Comparison of ENCODE assay signal across 13 mouse cellular contexts in genomic region chr15:99847207-99847881, GRCm38 (mm10). TPM values are rescaled to one million over a fixed set of nuclear protein-coding genes. Genes with fewer than 3 reads are reported as not detected.
A peak's percentile ranks its signal among the peaks of the same experiment; 100 is the strongest.
DNase-seq lines count a peak whose midpoint lies in the region; ATAC-seq lines count a peak whose summit lies in the region.
"Had no signal": no experiment of that assay in that cellular context is flagged by ENCODE, and none has a peak within 500 bp of the region (broad histone marks: within the 10 kb centered on the region; RNA-seq: fewer than 3 reads in every experiment).

No protein-coding gene starts in this region.

- H3K4me2 ChIP-seq in heart, embryonic 16.5 days (ENCODE audit: low read depth, low read length): peak overlapping the region; percentile 10; the same call in 1 of the 2 replicates
- H3K4me2 ChIP-seq in embryonic facial prominence, embryonic 14.5 days (ENCODE audit: low read depth, low read length): 0 out of 2 replicates have a peak overlapping the region, but pooled peaks have one; percentile 2
- peak overlapping the region; percentile 17; the same call in 1 of the 2 replicates for H3K4me2 ChIP-seq in limb, embryonic 12.5 days
- H3K4me2 ChIP-seq: hindbrain, embryonic 15.5 days had no signal

- DNase-seq in heart, adult 18-20 months: no peak
- peak; percentile 77 for DNase-seq in 3T3-L1 (ENCODE audit: low read depth, low spot score)
- DNase-seq in embryonic facial prominence, embryonic 14.5 days (ENCODE audit: low spot score): no peak
- DNase-seq in retina, embryonic 14.5 days (ENCODE audit: low spot score): no peak
- no peak for DNase-seq in right cerebral cortex, postnatal 4 days
- no peak for DNase-seq in cerebellum, postnatal 10 days
- DNase-seq: adrenal gland, adult 2 months; cerebellum, adult 8-10 months; right cerebral cortex, postnatal 25 days; thymus, postnatal 36 days had no signal

- WGBS in heart, embryonic 16.5 days: 50% methylated on average over 13 of the region's 13 CpGs
- 53% methylated on average over 13 of the region's 13 CpGs for WGBS in embryonic facial prominence, embryonic 14.5 days
- 49% methylated on average over 13 of the region's 13 CpGs for WGBS in limb, embryonic 12.5 days

- no peak overlapping the region for H3K27ac ChIP-seq in heart, embryonic 16.5 days (ENCODE audit: low read length)
- peak overlapping the region; percentile 61 for H3K27ac ChIP-seq in embryonic facial prominence, embryonic 14.5 days (replicated peaks; ENCODE audit: low read depth, low read length)
- H3K27ac ChIP-seq in limb, embryonic 12.5 days: peak overlapping the region; percentile 66
- H3K27ac ChIP-seq: hindbrain, embryonic 15.5 days had no signal

- H3K9me3 ChIP-seq in heart, embryonic 16.5 days (replicated peaks; ENCODE audit: control insufficient read depth, low read length): no peaks in the 10 kb centered on the region
- no peaks in the 10 kb centered on the region for H3K9me3 ChIP-seq in embryonic facial prominence, embryonic 14.5 days (ENCODE audit: control insufficient read depth, low read length)
- no peaks in the 10 kb centered on the region for H3K9me3 ChIP-seq in limb, embryonic 12.5 days
- H3K9me3 ChIP-seq: hindbrain, embryonic 15.5 days had no signal

- H3K4me3 ChIP-seq in heart, embryonic 16.5 days (ENCODE audit: low read length): no peak overlapping the region
- H3K4me3 ChIP-seq in embryonic facial prominence, embryonic 14.5 days (ENCODE audit: low read depth, low read length): no peak overlapping the region
- H3K4me3 ChIP-seq in limb, embryonic 12.5 days (replicated peaks): no peak overlapping the region
- H3K4me3 ChIP-seq: hindbrain, embryonic 15.5 days had no signal

- ATAC-seq in heart, embryonic 16.5 days (replicated peaks; ENCODE audit: extremely low read depth, insufficient read depth, low FRiP score): no peak
- ATAC-seq in embryonic facial prominence, embryonic 14.5 days (ENCODE audit: low read depth): 0 out of 2 replicates have a peak, but pooled peaks have one; percentile 33
- no peak for ATAC-seq in limb, embryonic 12.5 days (ENCODE audit: insufficient number of reproducible peaks, insufficient read depth, low FRiP score, low TSS enrichment, low read depth)

- no peak overlapping the region for H3K9ac ChIP-seq in heart, embryonic 16.5 days (ENCODE audit: low read length)
- H3K9ac ChIP-seq in embryonic facial prominence, embryonic 14.5 days (ENCODE audit: low read depth, low read length): 0 out of 2 replicates have a peak overlapping the region, but pooled peaks have one; percentile 14
- H3K9ac ChIP-seq in limb, embryonic 12.5 days (replicated peaks): no peak overlapping the region
- H3K9ac ChIP-seq: hindbrain, embryonic 15.5 days had no signal

- peaks cover 8% of the 10 kb centered on the region for H3K4me1 ChIP-seq in heart, embryonic 16.5 days (ENCODE audit: control insufficient read depth, insufficient read depth, low read length)
- H3K4me1 ChIP-seq in embryonic facial prominence, embryonic 14.5 days (ENCODE audit: control insufficient read depth, insufficient read depth, low read length): peaks cover 19% of the 10 kb centered on the region
- peaks cover 15% of the 10 kb centered on the region for H3K4me1 ChIP-seq in limb, embryonic 12.5 days (replicated peaks)
- H3K4me1 ChIP-seq: hindbrain, embryonic 15.5 days had no signal

- no peaks in the 10 kb centered on the region for H3K36me3 ChIP-seq in heart, embryonic 16.5 days (ENCODE audit: control insufficient read depth, insufficient read depth)
- no peaks in the 10 kb centered on the region for H3K36me3 ChIP-seq in embryonic facial prominence, embryonic 14.5 days (ENCODE audit: control insufficient read depth, insufficient read depth, low read length)
- H3K36me3 ChIP-seq in limb, embryonic 12.5 days: no peaks in the 10 kb centered on the region
- H3K36me3 ChIP-seq: hindbrain, embryonic 15.5 days had no signal

- no peaks in the 10 kb centered on the region for H3K27me3 ChIP-seq in heart, embryonic 16.5 days (ENCODE audit: control insufficient read depth, insufficient read depth, low read length)
- H3K27me3 ChIP-seq in embryonic facial prominence, embryonic 14.5 days (replicated peaks; ENCODE audit: control insufficient read depth, insufficient read depth, low read length): no peaks in the 10 kb centered on the region
- H3K27me3 ChIP-seq in limb, embryonic 12.5 days: no peaks in the 10 kb centered on the region
- H3K27me3 ChIP-seq: hindbrain, embryonic 15.5 days had no signal

RNA-seq across cellular contexts. Expression of gene Lima1, which starts 27.9 kb away (rescaled TPM):
- polyA plus RNA-seq in heart, embryonic 16.5 days (2015; fragmentation: Nextera tagmentation; extraction: Ambion mirVana): 19.9 TPM in 2 replicates
- total RNA-seq in heart, adult 18-20 months (2021): 10 to 100 TPM; 14.3 to 16.1 TPM
- 66.6 and 72.6 TPM in 2 replicates for polyA plus RNA-seq in embryonic facial prominence, embryonic 14.5 days (2014; fragmentation: Nextera tagmentation; extraction: Ambion mirVana)
- polyA plus RNA-seq in limb, embryonic 12.5 days (2016; fragmentation: Nextera tagmentation; extraction: Ambion mirVana): 79.4 and 86.4 TPM in 2 replicates
